Mouse (Mus musculus): ENCODE measurements at regions not wholly inside any gene's neighbourhood (a gene's known extent, or its start where the extent isn't known, plus 50 kb on each side); places are given as distances from the start of the nearest gene placed in this dataset.

DNA sequence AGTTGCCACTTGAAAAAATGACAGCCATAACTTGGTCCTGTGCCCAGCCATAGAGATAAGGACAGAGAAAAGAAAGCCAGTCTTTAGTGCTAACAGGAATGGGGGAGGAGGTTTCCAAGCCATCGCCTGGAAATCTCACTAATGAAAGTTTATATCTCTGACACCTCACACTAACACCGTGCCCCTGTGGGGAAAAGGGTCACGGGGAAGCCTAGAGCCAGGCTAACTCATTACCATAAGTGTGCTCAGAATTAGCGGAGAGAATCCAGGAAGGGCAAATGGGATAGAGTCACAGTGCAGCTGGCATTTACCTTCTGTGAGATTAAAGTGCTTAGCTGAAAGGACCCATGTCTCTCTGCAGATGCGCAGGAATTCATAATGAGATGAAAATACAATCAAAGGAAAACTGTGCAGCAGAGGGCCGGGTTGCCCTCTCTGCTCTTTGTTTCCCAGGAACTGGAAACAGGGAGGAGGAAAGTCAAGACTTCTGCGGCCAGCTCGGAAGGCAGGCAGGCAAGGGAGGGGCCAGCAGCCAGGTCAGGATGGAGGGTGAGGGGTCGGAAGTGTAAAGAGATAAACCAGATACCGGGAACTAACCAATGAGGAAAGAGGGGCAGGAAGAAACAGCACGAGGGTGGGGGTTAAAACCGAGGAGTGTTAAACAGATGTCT, 945.7 kb upstream of the Car8 start:
- TF ChIP-seq POLR2A (IDR thresholded peaks at IDR 0.05; ENCODE audit: insufficient read depth, low read depth, low read length) (no peak), CTCF (IDR thresholded peaks at IDR 0.05; ENCODE audit: insufficient read depth, low read depth, low read length) (no peak)
